Mouse (Mus musculus) C2C12 (cell line): ENCODE results near the gene Fgf23. TPM values are rescaled to one million over a fixed set of nuclear protein-coding genes. Genes with fewer than 3 reads are reported as not detected.

Experiments used
- H3K27me3 ChIP-seq: one replicate; pipeline ENCODE4 v1.6.1; 2011; ENCODE audit not compliant: control insufficient read depth, insufficient read depth, insufficient read length
- H3K36me3 ChIP-seq: one replicate; pipeline ENCODE4 v1.6.1; 2011; ENCODE audit not compliant: control insufficient read depth, insufficient read depth
- H3K4me3 ChIP-seq: one replicate; pipeline ENCODE4 v1.5.1; 2011; ENCODE audit warnings: mild to moderate bottlenecking, control low read depth; ENCODE audit not compliant: poor library complexity, insufficient read depth, severe bottlenecking
- H3K79me2 ChIP-seq: one replicate; pipeline ENCODE4 v1.6.1; 2011; ENCODE audit not compliant: control insufficient read depth, insufficient read depth
- H3K79me3 ChIP-seq: one replicate; pipeline ENCODE4 v1.6.1; 2011; ENCODE audit warnings: low read depth, control low read depth
- H3ac ChIP-seq: one replicate; pipeline ENCODE3; 2011; ENCODE audit warnings: low read depth; ENCODE audit not compliant: control insufficient read depth, insufficient read length
- CEBPB ChIP-seq: IDR thresholded peaks from one replicate; pipeline ENCODE4 v1.6.1; 2011; ENCODE audit warnings: low read depth, mild to moderate bottlenecking, control low read depth, moderate library complexity
- CTCF ChIP-seq: IDR thresholded peaks from one replicate; pipeline ENCODE4 v1.5.1; 2011; ENCODE audit not compliant: control insufficient read depth, insufficient read depth, insufficient read length
- FOSL1 ChIP-seq: IDR thresholded peaks from one replicate; pipeline ENCODE4 v1.8.0; 2011; ENCODE audit warnings: mild to moderate bottlenecking, low read length; ENCODE audit not compliant: poor library complexity, insufficient read depth, severe bottlenecking
- MAX ChIP-seq: IDR thresholded peaks from one replicate; pipeline ENCODE4 v1.6.1; 2011; ENCODE audit warnings: mild to moderate bottlenecking, control low read depth
- MYOD1 ChIP-seq: IDR thresholded peaks from one replicate; pipeline ENCODE4 v1.6.1; 2011; ENCODE audit warnings: low read depth; ENCODE audit not compliant: control insufficient read depth, insufficient read length
- MYOG ChIP-seq: IDR thresholded peaks from one replicate; pipeline ENCODE4 v1.6.1; 2011; ENCODE audit not compliant: control insufficient read depth, insufficient read length; ENCODE audit errors: extremely low read depth
- USF1 ChIP-seq: IDR thresholded peaks from one replicate; pipeline ENCODE4 v1.6.1; 2011; ENCODE audit warnings: low read depth, mild to moderate bottlenecking, control low read depth, moderate library complexity
- polyA plus RNA-seq: library from polyadenylated mRNA; unstranded; fragments of >200 nt; fragmentation: generic; extraction: Trizol; gene quantifications from one replicate; pipeline ENCODE4 v1.2.1, GENCODE M21; 2012; ENCODE audit warnings: missing spikeins

The Fgf23 gene
- polyA plus RNA-seq, 1 experiment: not detected

DNA sequence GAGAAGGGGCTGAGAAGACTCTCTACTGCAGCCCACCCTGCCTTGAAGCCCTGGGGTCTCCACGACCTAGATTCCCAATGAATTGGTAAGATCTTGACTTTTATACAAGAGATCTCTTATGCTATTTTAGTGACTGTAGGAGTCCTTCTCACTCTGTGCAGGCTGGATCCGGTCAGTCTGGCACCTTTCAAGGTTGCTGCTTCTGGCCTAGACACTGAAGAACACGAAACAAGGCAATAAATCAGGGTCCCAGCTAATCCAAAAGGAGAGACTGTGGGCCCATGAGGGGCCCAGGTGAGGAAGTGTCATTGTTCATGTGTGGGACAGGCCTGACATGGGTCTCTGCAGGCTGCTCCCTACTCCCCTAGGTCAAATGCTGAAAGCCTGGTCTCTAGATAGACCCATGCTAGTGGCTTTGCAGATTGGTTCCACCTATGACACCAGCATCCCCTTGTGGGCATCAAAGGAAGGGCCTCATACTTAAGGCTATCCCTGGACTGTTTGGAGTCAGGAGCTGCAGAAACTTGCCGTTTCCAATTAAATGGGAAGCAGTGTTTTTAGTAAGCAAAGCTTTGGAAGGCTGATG lies 49.6 kb downstream of the Fgf23 start:
- H3K36me3 ChIP-seq: no peaks in the 10 kb centered on the region

DNA sequence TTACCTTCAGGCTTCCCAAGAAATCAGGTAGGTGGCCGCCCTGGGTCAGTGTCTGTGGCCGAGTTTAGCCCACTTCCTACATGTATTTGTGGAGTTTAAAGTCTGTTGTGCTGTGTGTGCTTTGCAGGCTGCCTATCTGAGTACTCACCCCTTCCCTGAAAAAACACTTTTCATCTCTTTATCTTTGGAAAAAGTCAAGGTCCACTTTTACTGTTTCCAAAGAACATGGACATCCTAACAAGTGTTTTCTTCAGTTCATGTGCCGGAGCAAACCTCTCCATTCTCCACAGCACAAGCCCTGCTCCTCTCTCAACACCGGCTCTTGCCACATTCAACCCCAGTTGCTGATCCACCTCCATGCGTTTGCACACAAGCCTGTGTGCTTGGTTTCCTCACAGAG lies 50.3 kb downstream of the Fgf23 start:
- TF ChIP-seq CEBPB (no peak), USF1 (no peak), FOSL1 (no peak), MYOG (no peak), CTCF (no peak), MAX (no peak), MYOD1 (no peak)
- Histone ChIP-seq H3K79me3 (no peaks in the 10 kb centered on the region), H3K4me3 (no peak overlapping the region)

More for the DNA sequence above, 49.6 kb downstream of the Fgf23 start:
- TF ChIP-seq FOSL1 (no peak), MAX (no peak), MYOG (no peak), CEBPB (no peak), CTCF (no peak)
- no peaks in the 10 kb centered on the region for H3K79me3 ChIP-seq
- peaks cover 13% of the 10 kb centered on the region for H3K27me3 ChIP-seq
- H3ac ChIP-seq: no peak overlapping the region
- no peaks in the 10 kb centered on the region for H3K79me2 ChIP-seq
- H3K4me3 ChIP-seq: no peak overlapping the region

DNA sequence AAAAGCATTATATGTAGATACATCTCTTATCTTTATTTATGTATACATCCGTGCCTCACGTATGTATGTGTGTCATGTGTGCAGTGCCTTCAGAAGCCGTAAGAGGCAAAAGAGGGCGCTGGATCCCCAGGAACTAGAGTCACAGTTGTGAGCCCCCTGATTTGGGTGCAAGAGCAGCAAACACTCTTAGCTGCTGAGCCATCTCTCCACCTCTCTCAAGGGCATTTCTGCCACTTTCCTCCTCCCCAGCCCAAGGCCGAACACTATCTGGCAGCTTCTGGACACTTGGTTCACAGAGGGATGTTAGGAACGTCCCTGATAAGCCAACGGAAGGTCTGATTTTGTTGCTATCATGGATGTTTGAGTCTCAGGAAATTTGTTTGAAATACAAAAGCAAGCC lies 50.8 kb downstream of the Fgf23 start:
- no peaks in the 10 kb centered on the region for H3K79me3 ChIP-seq
- no peaks in the 10 kb centered on the region for H3K36me3 ChIP-seq
- H3ac ChIP-seq: no peak overlapping the region
- H3K4me3 ChIP-seq: no peak overlapping the region
- H3K27me3 ChIP-seq: peaks cover 16% of the 10 kb centered on the region
- H3K79me2 ChIP-seq: no peaks in the 10 kb centered on the region
- no peak for TF ChIP-seq FOSL1
- TF ChIP-seq MYOD1: no peak
- TF ChIP-seq CTCF: no peak
- no peak for TF ChIP-seq CEBPB
- no peak for TF ChIP-seq MYOG
- TF ChIP-seq MAX: no peak
- no peak for TF ChIP-seq USF1

More for the DNA sequence above, 50.3 kb downstream of the Fgf23 start:
- Histone ChIP-seq H3K79me2 (no peaks in the 10 kb centered on the region), H3ac (no peak overlapping the region), H3K27me3 (peaks cover 16% of the 10 kb centered on the region), H3K36me3 (no peaks in the 10 kb centered on the region)

DNA sequence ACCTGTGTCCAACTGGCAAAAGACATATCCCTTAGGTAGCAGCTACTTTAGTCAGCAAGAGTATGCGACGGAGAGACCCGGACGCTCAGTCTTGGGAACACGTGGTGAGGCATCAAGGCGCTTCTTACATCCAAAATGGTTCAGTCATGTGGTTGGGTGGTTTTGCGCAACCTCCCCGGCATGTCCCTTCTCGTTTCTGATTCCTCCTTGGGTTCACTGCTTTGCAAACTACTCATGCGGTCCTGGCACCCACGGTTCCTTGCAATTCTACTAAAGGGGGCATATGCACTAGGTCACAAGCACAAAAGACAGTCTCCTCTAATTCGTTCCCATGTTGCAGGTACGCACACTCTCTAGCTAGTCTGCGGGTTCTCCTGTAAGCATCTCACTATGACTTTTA lies 57.0 kb downstream of the Fgf23 start:
- TF ChIP-seq FOSL1 (no peak), USF1 (no peak), MYOG (no peak), CTCF (no peak), MAX (no peak), MYOD1 (no peak), CEBPB (no peak)

DNA sequence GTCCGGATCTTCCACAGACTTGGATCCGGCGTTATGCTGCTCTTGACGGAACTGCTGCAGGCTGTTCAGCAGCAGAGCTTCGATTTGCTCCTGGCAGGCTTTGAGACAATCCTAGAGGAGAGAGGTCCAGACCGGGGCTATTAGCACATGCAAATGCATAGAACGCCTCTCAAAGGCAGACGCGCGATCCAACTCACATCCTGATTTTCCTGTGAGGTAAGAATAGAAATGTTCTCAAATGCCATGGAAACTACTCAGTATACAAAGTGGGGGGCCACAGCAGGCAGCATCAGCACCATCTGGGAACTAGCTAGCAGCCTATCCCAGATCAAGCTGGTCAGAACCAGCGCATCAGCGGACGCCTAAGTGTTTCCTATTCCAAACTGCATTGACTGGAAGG lies 57.7 kb downstream of the Fgf23 start:
- H3K36me3 ChIP-seq: no peaks in the 10 kb centered on the region

More for the DNA sequence above, 57.0 kb downstream of the Fgf23 start:
- Histone ChIP-seq H3K79me2 (no peaks in the 10 kb centered on the region), H3ac (no peak overlapping the region), H3K79me3 (no peaks in the 10 kb centered on the region), H3K36me3 (no peaks in the 10 kb centered on the region), H3K4me3 (no peak overlapping the region), H3K27me3 (peaks cover 11% of the 10 kb centered on the region)

More for the DNA sequence above, 57.7 kb downstream of the Fgf23 start:
- no peaks in the 10 kb centered on the region for H3K79me3 ChIP-seq
- H3K4me3 ChIP-seq: no peak overlapping the region
- TF ChIP-seq MAX (no peak), CTCF (no peak), MYOG (no peak), FOSL1 (no peak), CEBPB (no peak), USF1 (no peak), MYOD1 (no peak)
- H3K79me2 ChIP-seq: no peaks in the 10 kb centered on the region
- H3K27me3 ChIP-seq: peaks cover 11% of the 10 kb centered on the region
- H3ac ChIP-seq: no peak overlapping the region

Other genes with a start within 250 kb of the Fgf23 start
- 140 TPM for gene Ndufa9, start 223.8 kb upstream of the Fgf23 start, polyA plus RNA-seq
- gene Akap3, start 219.8 kb upstream of the Fgf23 start, polyA plus RNA-seq: not detected
- gene Dyrk4, start 151.1 kb upstream of the Fgf23 start, polyA plus RNA-seq: 0.09 TPM
- gene Rad51ap1, start 133.3 kb upstream of the Fgf23 start, polyA plus RNA-seq: 10.5 TPM
- gene D6Wsu163e, start 132.9 kb upstream of the Fgf23 start, polyA plus RNA-seq: 12.2 TPM
- gene Fgf6, start 57.3 kb upstream of the Fgf23 start, polyA plus RNA-seq: not detected
- 8.1 TPM for gene Tigar, start 36.7 kb downstream of the Fgf23 start, polyA plus RNA-seq
- 2.8 TPM for gene Ccnd2, start 79.3 kb downstream of the Fgf23 start, polyA plus RNA-seq